Mouse (Mus musculus): ENCODE results near the gene Rnf135. TPM values are rescaled to one million over a fixed set of nuclear protein-coding genes. Genes with fewer than 3 reads are reported as not detected.
"Not testable (repeated sequence)": the region's sequence is repeated elsewhere in the genome, so short reads cannot be mapped to it uniquely, and the experiment has no call there.

The Rnf135 gene
- polyA plus RNA-seq, 3 experiments from 2014 or later = 10.2 to 12.1 (median 11.1) TPM

GRCm38 (mm10) chr11:80204037-80204436 lies 20.4 kb downstream of the Rnf135 start:
- ATAC-seq = no peak

GRCm38 (mm10) chr11:80204941-80205340 lies 21.3 kb downstream of the Rnf135 start:
- ATAC-seq = no peak

GRCm38 (mm10) chr11:80208465-80208859 lies 24.8 kb downstream of the Rnf135 start:
- no peak for ATAC-seq

GRCm38 (mm10) chr11:80208860-80209800 lies 25.5 kb downstream of the Rnf135 start, which contains the start of gene Rhot1:
TSS of gene Rhot1 (plus strand) at chr11:80209019.
- ATAC-seq = peak; percentile 94

- ATAC-seq = no peak
Measured at GRCm38 (mm10) chr11:80210321-80210720, 26.7 kb downstream of the Rnf135 start.

- no peak for ATAC-seq
Measured at GRCm38 (mm10) chr11:80212282-80212681, 28.6 kb downstream of the Rnf135 start.

- no peak for ATAC-seq
Measured at GRCm38 (mm10) chr11:80215291-80215690, 31.6 kb downstream of the Rnf135 start.

GRCm38 (mm10) chr11:80218657-80219293 lies 35.1 kb downstream of the Rnf135 start:
- no peak for ATAC-seq

- ATAC-seq = not testable (repeated sequence)
Measured at GRCm38 (mm10) chr11:80230066-80230465, 46.4 kb downstream of the Rnf135 start.

- ATAC-seq = no peak
Measured at GRCm38 (mm10) chr11:80237278-80237677, 53.6 kb downstream of the Rnf135 start.

GRCm38 (mm10) chr11:80238306-80238705 lies 54.7 kb downstream of the Rnf135 start:
- no peak for ATAC-seq

GRCm38 (mm10) chr11:80247026-80247425 lies 63.4 kb downstream of the Rnf135 start:
- no peak for ATAC-seq

- ATAC-seq = no peak
Measured at GRCm38 (mm10) chr11:80248531-80248930, 64.9 kb downstream of the Rnf135 start.

Other genes starting within 250 kb of the Rnf135 start
- 10 to 100 TPM; 38.7 to 52.0 (median 40.7) TPM for gene Utp6, start 221.5 kb upstream of the Rnf135 start, polyA plus RNA-seq (2017; shearing (Covaris generic))
- gene Suz12, start 190.7 kb upstream of the Rnf135 start, polyA plus RNA-seq (2017; shearing (Covaris generic)) = 10 to 100 TPM; 34.6 to 40.3 (median 37.6) TPM
- 100 to 1,000 TPM in 2 of 3 experiments, 10 to 100 TPM in 1; 98.6 to 123 (median 113) TPM for gene Crlf3, start 102.9 kb upstream of the Rnf135 start, polyA plus RNA-seq (2017; shearing (Covaris generic))
- 1 to 10 TPM; 2.6 to 8.1 (median 3.1) TPM for gene Atad5, start 94.5 kb upstream of the Rnf135 start, polyA plus RNA-seq (2017; shearing (Covaris generic))
- 10 to 100 TPM; 18.9 to 34.9 (median 32.5) TPM for gene Tefm, start 41.7 kb upstream of the Rnf135 start, polyA plus RNA-seq (2017; shearing (Covaris generic))
- under 1 TPM in 1 of 3 experiments, not detected in 2; 0.47 TPM for gene Adap2, start 29.7 kb upstream of the Rnf135 start, polyA plus RNA-seq (2017; shearing (Covaris generic))
- 10 to 100 TPM; 20.6 to 30.8 (median 29.8) TPM for gene Rhot1, start 25.2 kb downstream of the Rnf135 start, polyA plus RNA-seq (2017; shearing (Covaris generic))
- gene Rhbdl3, start 117.1 kb downstream of the Rnf135 start, polyA plus RNA-seq (2017; shearing (Covaris generic)) = under 1 TPM; 0.40 to 0.78 (median 0.44) TPM
- 10 to 100 TPM; 13.5 to 15.2 (median 13.6) TPM for gene 5730455P16Rik, start 194.2 kb downstream of the Rnf135 start, polyA plus RNA-seq (2017; shearing (Covaris generic))
- 100 to 1,000 TPM; 288 to 361 (median 313) TPM for gene Zfp207, start 199.4 kb downstream of the Rnf135 start, polyA plus RNA-seq (2017; shearing (Covaris generic))
- 100 to 1,000 TPM; 287 to 345 (median 294) TPM for gene Psmd11, start 244.8 kb downstream of the Rnf135 start, polyA plus RNA-seq (2017; shearing (Covaris generic))

Measured in inflammation-experienced regulatory T-cells, adult 6 months (primary cell).